Mouse (Mus musculus) granulocyte monocyte progenitor cell, adult 5-6 weeks (primary cell): ENCODE data around the gene Lrpap1. TPM values are rescaled to one million over a fixed set of nuclear protein-coding genes. Genes with fewer than 3 reads are reported as not detected.
A peak's percentile ranks its signal among the peaks of the same experiment; 100 is the strongest.

Experiments
- ATAC-seq: replicated peaks from 2 replicates; pipeline ENCODE4 v1.8.0; 2016; ENCODE audit warnings: mild to moderate bottlenecking, moderate TSS enrichment, inconsistent platforms; ENCODE audit not compliant: poor library complexity, severe bottlenecking
- total RNA-seq, 2 experiments: library from RNA; stranded (forward) in 1 of 2; stranded (reverse) in 1 of 2; fragments of 200-712, 200-1000 nt in 1 of 2; fragments of >200 nt in 1 of 2; fragmentation: Nextera tagmentation in 1 of 2; gene quantifications; 2 replicates each; pipeline ENCODE4 v1.2.3; 2014 to 2017

Lrpap1 gene
- total RNA-seq (2014; fragmentation: Nextera tagmentation) (38.0 and 71.5 TPM in 2 replicates), total RNA-seq (2017) (65.8 and 70.9 TPM in 2 replicates)

DNA sequence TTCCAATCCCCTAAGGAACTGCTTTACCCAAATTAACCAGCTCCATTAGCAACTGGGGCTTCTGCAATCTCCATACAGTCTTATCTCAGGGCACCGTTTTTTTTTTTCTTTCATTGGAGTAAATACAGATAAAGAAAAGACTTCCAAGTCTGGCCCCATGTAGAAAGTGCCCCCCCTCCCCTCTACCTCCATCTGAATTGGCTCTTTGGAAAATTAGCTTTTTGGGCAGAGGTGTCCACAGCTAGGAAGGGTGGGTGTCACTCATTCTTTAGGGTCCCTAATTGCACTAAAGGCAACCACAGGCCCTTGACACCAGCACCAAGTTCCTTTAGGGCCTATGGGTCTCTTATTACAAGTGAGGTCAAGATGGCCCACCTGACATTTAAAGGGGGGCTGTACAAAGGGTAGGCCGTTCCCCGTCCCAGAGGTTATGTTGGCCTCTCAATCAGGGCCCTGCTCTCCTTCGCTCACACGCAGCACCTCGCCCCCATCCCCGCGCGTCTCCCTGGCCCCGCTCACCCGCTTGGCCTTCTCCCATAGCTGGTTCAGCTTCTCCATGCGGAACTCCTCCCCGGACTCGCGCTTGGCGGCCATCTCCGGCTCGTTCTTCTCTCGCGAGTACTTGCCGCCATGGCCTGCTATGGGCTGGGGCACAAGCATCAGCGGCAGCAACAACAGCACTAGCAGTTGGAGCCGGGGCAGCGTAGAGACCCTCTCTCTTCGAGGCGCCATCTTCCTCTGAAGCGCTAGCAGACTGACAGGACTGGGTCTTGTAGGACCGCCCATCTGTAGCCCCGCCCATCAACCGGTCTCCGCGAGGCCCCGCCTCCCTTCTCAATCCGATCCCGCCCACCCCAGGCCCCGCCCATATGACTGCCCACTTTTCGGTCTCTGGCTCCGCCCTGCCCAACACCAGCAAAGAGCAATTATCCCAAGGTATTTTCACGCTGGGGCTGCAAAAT is at the start of gene Lrpap1:
Lrpap1 (minus strand) TSS at position 807 of the 962 bp plus-strand sequence.
- peak; percentile 63 for ATAC-seq

DNA sequence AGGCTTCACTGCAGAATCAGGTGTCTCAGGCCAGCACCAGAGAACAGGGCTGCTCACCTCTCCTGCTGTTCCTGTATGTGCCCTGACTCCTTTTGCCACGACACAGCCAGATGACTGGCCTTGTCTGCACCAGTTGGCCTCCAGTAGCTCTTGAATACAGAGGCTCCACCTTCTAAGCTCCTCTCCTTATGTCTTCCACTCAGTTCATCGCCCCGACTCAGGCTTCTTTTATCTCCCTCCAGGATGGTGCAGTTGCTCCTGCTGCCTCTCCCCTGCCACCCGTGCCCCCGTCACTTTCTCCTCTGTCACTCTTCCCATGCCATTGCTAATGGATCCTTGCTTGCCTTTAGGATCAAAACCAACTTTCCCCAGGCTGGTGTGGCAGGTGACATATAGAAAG is 44.4 kb upstream of the Lrpap1 start:
- ATAC-seq = no peak

- ATAC-seq = no peak
Observed at GRCm38 (mm10) chr5:35149526-35149925, 44.0 kb upstream of the Lrpap1 start.

GRCm38 (mm10) chr5:35147963-35148767 is 42.6 kb upstream of the Lrpap1 start:
- ATAC-seq = no peak

GRCm38 (mm10) chr5:35147155-35147962 is 41.8 kb upstream of the Lrpap1 start:
- no peak for ATAC-seq

GRCm38 (mm10) chr5:35146747-35147146 is 41.2 kb upstream of the Lrpap1 start:
- no peak for ATAC-seq

GRCm38 (mm10) chr5:35144716-35145115 is 39.1 kb upstream of the Lrpap1 start:
- no peak for ATAC-seq

- no peak for ATAC-seq
Observed at GRCm38 (mm10) chr5:35143460-35144245, 38.1 kb upstream of the Lrpap1 start.

- ATAC-seq = 0 out of 2 replicates have a peak, but pooled peaks have one; percentile 20
Observed at GRCm38 (mm10) chr5:35142910-35143309, 37.3 kb upstream of the Lrpap1 start.

GRCm38 (mm10) chr5:35141316-35141715 is 35.8 kb upstream of the Lrpap1 start:
- no peak for ATAC-seq

DNA sequence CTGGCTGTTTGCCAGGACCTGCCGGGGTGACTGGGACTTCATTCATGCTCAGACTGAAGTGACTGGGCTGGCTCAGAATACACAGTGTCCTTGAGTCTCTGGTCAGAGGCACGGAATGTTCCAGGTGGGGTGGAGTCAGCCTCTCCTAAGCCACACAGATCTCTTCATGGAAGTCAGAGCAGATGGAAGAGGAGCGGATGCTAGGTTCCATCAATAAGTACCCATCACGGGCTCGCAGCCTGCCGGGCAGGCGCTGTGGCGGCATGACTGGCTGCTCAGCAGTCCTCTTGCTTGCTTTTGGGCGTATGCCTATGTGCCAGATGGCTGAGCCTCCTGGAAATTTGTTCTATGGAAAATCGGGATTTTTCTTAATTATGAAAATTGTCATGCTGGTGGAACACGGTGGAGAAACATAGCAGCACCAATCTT is 32.6 kb upstream of the Lrpap1 start:
- ATAC-seq = no peak

DNA sequence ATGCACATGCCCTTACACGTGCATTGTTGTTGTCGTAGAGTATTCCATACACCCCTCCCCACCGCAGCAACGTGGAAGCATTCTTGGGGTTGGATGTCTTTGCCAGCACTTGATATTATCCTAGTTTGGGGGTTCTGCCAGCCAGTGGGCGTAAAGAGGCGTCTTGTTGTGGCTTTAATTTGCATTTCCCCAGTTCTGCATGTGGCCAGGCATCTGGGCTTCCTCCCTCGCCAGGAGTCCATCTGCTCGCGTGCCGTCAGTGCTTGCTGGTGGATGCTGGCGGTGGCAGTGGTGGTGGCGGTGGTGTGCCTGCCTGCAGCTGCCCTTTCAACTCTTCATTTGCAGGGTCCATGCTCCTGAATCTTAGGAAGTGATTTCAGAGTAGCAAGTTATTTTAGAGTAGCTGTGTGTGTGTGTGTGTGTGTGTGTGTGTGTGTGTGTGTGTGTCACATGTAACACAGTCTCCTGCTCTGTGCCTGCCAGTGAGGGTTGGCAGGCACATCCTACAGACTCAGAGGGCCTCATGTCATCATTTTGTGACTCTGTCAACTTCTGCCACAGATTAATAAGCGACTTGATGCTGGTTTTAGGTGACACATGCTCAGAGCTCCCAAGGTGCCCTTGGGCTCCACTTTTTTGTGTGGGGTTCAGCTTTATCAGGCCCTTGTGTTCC is 32.1 kb upstream of the Lrpap1 start:
- ATAC-seq = no peak

- ATAC-seq = no peak
Observed at GRCm38 (mm10) chr5:35135903-35136302, 30.3 kb upstream of the Lrpap1 start.

DNA sequence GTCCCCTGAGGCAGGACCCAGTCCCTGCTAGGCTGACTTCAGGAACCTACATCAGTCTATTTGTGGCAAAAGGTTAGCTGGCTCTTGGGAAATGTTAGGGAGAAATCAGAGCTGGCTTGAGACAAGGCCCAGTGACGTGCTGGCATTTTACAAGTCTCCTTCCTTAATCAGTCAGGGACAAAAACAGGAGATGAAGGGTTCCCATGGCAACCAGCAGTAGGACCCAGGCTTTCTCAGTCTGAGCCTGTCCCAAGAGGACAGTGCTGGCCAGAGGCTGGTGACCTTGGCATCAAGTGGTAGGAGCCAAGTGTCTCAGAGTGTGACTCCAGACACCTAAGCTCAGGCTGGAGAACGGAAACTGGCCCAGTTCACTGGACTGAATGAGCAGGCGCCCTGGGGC is 28.7 kb upstream of the Lrpap1 start:
- ATAC-seq = no peak

GRCm38 (mm10) chr5:35133468-35133867 is 27.9 kb upstream of the Lrpap1 start:
- no peak for ATAC-seq

DNA sequence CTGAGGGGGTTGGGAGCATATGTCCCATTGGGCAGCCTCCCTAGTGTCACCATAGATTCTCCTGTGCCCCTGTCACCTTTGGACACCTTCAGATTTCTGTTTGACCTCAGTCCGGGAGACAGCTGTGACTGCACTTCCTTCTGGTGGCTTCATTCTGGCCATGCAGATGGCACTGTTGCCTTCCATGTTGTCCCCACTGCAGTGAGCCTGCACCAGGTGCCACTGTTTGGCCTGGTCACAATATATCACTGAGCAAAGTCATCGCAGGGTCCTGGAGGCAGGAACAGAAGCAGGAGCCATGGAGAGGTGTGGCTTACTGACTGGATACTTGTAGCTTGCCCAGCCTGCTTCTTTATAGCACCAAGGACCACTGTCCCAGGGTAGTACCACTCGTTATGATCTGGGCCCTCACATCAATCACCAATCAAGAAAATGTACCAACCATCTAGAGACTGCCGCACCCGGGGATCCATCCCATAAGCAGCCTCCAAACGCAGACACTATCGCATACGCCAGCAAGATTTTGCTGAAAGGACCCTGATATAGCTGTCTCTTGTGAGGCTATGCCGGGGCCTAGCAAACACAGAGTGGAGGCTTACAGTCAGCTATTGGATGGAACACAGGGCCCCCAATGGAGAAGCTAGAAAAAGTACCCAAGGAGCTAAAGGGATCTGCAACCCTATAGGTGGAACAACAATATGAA is 26.9 kb upstream of the Lrpap1 start:
- no peak for ATAC-seq

GRCm38 (mm10) chr5:35131773-35132172 is 26.2 kb upstream of the Lrpap1 start:
- ATAC-seq = peak; percentile 91

GRCm38 (mm10) chr5:35131237-35131636 is 25.7 kb upstream of the Lrpap1 start:
- ATAC-seq = no peak
